Mouse (Mus musculus): Measurements from ENCODE around the gene Spg20.

GRCm38 (mm10) chr3:55079619-55080018 is 32.3 kb upstream of the Spg20 start:
- TF ChIP-seq POLR2A (IDR thresholded peaks at IDR 0.05; ENCODE audit: insufficient read length, low read depth) (no peak), TCF12 (IDR thresholded peaks at IDR 0.05; ENCODE audit: insufficient read depth, poor library complexity, severe bottlenecking) (peak; percentile 89), MYOG (IDR thresholded peaks at IDR 0.05; ENCODE audit: control insufficient read depth in 1 of 3, insufficient read depth in 1 of 3, insufficient read length in 2 of 3, low read depth in 2 of 3) (peak; percentile 51 to 91 (median 87)), E2F4 (IDR thresholded peaks at IDR 0.05; ENCODE audit: insufficient read depth) (no peak)

Measured in myocyte (in vitro differentiated cells).